Mouse (Mus musculus) ES-Bruce4 (cell line): ENCODE results near the gene Lrrc10b.

Experiments
- CTCF ChIP-seq: IDR thresholded peaks from one replicate; pipeline ENCODE4 v1.8.1; 2011; ENCODE audit warnings: low read depth, low read length
- EP300 ChIP-seq: IDR thresholded peaks from 2 replicates; pipeline ENCODE4 v1.6.1; 2011; ENCODE audit warnings: low read depth, low read length; ENCODE audit not compliant: insufficient read depth

- TF ChIP-seq EP300 (no peak), CTCF (no peak)
These were observed 30.5 kb downstream of the Lrrc10b start for GRCm38 (mm10) chr19:10426793-10427192.
